Mouse (Mus musculus) brain, embryonic 14.5 days (tissue): ENCODE measurements around the gene Zfp217.

ENCODE experiments used
- CTCF ChIP-seq: fragments of 200-500 bp; IDR thresholded peaks from 2 replicates; pipeline ENCODE4 v1.5.1; 2012; ENCODE audit warnings: inconsistent platforms, mild to moderate bottlenecking, moderate library complexity, borderline replicate concordance; ENCODE audit not compliant: insufficient read depth, insufficient read length; ENCODE audit errors: extremely low read depth
- POLR2A ChIP-seq: fragments of 200-500 bp; IDR thresholded peaks from 2 replicates; pipeline ENCODE4 v1.6.1; 2012; ENCODE audit warnings: mild to moderate bottlenecking, inconsistent platforms, borderline replicate concordance; ENCODE audit not compliant: poor library complexity, insufficient read depth, insufficient read length, severe bottlenecking; ENCODE audit errors: extremely low read depth

- TF ChIP-seq POLR2A (no peak), CTCF (no peak)
These were observed 14.7 kb downstream of the Zfp217 start for GRCm38 (mm10) chr2:170133093-170133731.
